Mouse (Mus musculus) embryonic fibroblast, embryonic 13.5 days (primary cell): ENCODE data around the gene Ccdc162.

ENCODE experiments used
- CTCF ChIP-seq: IDR thresholded peaks from 2 replicates; pipeline ENCODE4 v1.5.1; 2011; ENCODE audit warnings: mild to moderate bottlenecking, control low read depth, low read length, moderate library complexity, borderline replicate concordance; ENCODE audit not compliant: insufficient read depth
- POLR2A ChIP-seq: IDR thresholded peaks from 2 replicates; pipeline ENCODE4 v1.6.1; 2011; ENCODE audit warnings: low read depth, mild to moderate bottlenecking, control low read depth, low read length, moderate library complexity

DNA sequence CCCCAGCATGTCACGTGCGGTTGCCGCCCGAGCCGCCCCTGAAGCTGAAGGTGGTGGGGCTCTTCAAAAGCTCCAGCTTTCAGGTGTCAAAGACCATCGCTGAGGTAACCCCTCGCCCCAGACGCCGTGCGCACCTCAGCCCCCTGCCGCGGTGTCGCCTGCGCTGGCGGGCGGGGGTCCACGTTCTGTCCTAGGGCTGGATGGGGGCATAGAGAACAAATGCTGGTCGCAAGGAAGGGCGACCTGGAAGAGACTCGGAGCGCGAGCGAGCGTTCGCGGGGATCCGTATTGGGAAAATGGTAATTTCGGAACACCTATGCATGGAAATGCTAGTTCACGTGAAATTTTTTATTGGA, 225.9 kb downstream of the Ccdc162 start:
- no peak for TF ChIP-seq POLR2A
- TF ChIP-seq CTCF: no peak
